Mouse (Mus musculus) testis, postnatal 10 days (tissue): ENCODE results near the gene Glis3.
A peak's percentile ranks its signal among the peaks of the same experiment; 100 is the strongest.

Source experiments
- DNase-seq: peaks from one replicate; pipeline ENCODE4 v3.0.0; 2021; ENCODE audit warnings: low spot score

Glis3 gene

DNA sequence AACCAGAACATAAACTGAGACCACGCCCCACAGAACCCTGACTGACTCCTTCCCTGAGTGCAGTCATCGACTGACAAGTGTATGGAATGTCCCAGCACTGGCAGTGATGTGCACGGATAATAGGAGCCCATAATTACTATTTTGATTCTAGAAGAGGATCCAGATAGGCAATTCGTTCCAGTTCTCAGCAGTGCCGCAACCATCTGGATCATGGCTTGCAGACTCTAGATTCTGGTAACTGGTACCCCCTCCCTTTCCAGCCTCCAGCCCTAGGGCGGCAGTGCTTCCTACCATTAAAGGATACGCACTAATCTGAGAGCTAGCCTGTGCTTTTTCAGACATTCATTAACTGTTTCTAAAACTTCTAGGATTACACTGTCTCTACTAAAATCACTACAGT is 24.7 kb downstream of the Glis3 start:
- peak; percentile 33 for DNase-seq

DNA sequence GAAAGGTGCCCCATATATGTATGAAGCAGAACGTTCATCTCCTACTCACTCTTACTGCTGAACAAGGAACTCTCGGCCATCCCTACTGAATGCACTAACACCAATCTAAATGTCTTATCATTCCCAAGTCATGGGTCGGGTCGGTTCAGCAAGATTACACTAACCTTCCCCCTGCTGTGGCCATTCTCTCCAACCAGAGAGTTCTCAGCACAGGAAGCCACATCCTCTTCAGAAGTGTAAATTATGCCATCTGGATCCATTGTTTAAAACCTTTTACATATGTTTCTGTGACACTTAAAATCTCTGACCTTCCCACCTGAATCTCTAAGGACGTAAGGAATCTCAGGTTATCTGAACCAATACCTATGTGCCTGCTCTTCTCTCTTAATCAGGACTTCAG is 29.0 kb downstream of the Glis3 start:
- DNase-seq: peak; percentile 13

DNA sequence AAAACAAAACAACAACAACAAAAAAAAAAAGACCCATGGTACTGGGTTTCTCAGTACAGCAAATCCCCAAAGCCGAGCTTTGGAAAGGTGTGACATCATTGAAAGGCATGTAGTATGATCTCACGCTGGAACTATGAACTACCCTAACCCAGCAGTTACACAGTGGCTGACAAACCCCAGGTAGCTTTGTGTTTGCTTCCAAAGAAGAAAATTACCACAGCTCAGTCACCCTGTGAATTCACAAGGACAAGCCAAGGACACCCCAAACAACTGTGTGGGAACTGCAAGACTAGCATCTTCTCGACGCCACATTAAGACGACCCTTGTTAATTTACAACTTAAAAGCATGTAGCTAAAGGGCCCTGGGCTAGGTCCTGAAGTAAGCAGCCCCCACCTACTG is 30.4 kb downstream of the Glis3 start:
- DNase-seq: peak; percentile 15

DNA sequence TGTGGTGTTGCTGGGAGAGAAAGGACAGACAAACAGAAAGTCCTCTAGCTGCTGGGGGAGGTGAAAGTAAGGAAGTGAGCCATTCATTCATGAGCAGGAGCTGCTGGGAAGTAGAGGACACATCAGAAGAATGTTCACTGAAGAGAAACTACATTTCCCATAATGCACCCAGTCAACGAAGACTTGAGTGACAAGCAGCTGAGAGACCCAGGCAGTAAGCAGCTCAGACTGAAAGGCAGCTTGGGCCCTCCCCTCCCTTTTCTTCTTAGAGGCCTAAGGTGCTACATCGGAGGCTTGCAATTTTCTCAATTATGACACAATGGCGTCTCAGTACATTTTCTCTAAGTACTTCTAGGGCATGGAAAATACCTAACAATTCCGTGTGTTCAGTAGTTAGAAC is 31.0 kb downstream of the Glis3 start:
- peak; percentile 17 for DNase-seq

DNA sequence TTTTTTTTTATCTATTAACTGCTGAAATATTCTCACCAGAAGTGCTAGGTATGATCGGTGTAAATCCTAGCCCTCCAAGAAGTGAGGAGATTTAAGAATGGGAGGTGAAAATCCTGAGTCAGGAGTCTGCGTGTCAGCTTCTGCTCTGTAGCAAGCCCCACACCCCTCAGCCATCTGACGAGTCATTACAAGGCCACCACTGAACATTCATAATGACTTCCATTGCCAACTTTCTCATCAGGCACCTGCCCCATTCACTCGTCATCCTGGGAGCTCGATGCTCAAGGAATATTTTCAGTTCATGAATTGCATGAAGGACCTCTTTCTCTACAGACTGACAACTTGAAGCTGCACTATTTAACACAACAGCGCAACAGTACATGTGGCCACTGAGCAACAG is 32.5 kb downstream of the Glis3 start:
- DNase-seq: peak; percentile 8

DNA sequence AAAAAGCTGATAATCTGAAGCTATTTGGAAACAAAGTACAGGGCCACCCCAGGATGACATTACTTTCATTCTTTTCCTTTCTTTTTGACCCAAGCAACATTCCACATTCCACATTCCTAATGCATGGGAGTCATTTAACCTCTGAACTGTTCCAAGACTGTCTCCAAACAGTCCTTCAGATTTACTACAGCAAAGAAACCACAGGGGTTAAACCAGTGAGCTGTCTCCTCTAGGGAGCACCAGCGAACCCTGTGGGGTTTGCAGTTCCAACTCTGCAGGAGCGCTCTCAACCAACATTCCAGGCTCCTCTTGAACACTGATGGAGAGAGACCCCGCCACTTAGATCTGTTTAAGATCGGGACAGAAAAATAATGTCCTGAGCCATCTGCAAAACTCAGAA is 33.6 kb downstream of the Glis3 start:
- peak; percentile 22 for DNase-seq

DNA sequence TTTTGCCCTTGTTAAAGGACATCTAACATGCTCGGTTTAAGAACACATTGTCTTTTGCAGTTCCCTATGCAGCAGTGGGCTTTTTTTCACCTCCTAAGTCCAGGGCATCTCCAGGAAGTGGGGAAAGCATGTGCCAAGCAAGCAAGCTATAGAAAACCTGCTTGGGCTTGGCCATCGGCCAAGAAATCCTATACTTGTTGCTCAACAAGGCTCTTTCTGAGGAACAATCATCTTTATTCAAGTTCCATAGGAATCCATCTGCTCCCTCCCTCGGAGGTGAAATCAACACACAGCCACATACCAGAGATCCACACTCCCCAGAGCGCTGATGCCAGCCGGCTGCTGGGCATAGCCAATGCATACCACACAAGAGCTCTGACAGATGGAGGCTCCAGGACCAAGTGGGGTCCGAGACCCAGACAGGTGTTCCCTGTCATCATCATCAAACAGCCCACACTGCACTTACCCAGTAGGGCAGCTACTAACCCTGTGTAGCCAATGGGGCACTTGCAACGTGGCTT is 39.0 kb downstream of the Glis3 start:
- no peak for DNase-seq

DNA sequence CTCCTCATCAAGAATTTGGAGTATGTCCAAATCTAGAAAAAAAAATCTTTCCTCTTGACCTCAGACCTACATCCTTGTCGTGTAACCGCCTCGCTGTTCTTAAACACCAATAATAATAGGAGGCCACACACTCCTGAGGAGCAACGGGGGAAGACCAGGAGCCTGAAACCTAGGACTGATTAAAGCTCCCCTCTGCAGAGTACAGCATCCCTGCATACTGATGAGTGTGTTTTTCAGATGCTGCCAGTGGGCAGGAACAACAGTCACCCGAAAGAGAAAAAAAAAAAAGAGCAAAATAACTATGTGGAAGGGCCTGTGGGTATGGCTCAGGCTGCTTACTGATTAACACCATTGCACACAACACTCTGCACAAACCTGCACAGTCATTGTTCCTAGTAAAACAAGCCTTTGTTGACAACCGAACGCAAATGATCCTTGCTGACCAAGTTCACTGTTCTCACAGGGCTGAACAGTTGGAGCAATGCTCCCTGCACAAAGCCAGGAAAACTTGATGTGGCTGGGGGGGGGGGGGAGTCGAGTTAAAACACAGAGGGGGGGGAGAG is 43.8 kb downstream of the Glis3 start:
- DNase-seq: peak; percentile 26

DNA sequence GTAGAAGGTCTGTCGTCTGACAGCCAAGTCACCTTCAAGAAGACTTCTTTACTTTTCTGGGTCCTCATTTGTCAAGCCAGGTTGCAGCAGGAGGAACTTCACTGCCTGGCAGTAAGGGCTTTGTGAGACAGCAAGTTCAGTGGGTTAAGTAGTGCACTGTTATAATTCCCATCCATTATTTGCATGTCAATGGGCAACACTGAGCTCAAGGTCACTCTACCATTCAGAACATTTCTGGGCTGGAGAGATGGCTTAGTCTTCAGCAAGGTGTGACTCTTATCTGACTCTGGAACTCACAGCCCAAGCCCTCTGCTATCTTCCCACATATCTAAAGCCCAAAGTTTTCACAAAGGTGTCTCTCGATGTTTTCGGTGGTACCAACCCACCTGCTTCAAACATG is 44.9 kb downstream of the Glis3 start:
- DNase-seq: peak; percentile 2

DNA sequence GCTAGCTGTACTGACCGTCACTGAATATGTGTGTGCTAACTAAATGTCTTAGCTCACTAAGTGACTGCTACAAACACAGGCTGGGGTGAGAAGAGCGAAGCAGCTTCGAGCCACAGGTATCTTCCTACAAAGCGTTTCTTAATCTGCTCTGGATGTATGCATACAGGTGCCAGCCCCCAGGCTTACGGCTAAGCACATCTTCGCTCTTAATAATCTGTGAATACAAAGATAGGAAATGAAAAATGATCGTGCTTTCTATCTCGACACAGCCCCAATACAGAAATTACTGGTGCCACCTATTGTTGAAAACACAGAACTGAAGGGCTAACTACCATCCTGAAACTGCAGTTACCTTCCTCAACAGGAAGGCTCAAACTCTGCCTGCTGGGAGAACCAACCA is 51.5 kb downstream of the Glis3 start:
- peak; percentile 29 for DNase-seq

DNA sequence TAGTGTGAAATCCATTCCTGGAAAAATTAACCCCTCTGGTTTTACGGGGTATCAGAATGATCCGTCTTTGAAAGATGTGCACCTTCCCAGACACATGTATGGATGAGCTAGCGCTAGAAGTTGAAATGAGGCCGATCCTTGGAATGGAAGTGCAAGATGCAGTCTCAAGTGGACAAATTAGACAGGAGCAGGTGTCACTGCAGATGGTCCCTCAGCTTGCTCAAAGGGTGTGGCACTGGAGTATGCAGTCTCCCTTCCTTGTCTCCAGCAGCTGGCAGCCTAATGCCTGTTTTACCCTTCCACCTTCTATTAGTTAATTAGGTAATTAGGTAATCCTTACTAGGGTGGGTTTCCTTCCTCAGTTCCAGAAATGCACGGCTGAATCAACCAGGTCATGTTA is 53.7 kb downstream of the Glis3 start:
- DNase-seq: no peak

DNA sequence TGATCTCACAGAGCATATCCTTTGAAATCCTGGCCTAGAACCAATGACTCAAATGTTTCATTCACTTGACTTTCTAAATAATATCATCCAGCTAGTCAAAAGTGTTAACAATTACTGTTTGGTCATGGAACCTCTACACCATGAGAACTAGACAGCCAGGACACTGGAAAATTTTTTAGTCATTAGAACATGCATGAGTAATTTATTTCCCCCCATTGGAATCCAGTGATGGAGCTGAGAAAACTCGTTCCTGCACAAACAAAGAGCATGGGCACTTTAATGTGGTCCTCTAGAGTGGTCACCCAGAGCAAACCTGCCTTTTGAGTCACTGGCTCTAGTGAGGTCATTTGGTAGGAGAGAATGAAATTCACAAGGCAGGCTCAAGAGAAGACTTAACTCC is 55.3 kb downstream of the Glis3 start:
- DNase-seq: no peak

DNA sequence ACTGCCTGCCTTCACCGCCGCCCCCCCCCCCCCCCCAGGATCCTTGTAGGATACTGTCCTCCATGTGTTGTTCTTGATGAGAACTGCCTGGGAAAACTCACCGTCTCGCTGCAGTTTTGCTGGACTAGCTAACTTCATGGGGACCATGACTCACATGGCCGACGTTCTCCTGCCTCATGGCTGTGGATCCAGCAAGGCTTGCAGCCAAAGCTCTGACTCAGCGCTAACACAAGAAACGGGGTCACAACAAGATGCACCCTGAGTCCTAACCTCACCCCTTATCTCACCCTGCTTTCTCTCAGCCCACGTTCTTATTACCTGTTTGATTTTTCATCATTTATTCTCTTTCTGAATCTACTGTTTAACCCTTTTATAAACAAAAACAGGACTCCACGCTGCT is 56.2 kb downstream of the Glis3 start:
- DNase-seq: no peak

DNA sequence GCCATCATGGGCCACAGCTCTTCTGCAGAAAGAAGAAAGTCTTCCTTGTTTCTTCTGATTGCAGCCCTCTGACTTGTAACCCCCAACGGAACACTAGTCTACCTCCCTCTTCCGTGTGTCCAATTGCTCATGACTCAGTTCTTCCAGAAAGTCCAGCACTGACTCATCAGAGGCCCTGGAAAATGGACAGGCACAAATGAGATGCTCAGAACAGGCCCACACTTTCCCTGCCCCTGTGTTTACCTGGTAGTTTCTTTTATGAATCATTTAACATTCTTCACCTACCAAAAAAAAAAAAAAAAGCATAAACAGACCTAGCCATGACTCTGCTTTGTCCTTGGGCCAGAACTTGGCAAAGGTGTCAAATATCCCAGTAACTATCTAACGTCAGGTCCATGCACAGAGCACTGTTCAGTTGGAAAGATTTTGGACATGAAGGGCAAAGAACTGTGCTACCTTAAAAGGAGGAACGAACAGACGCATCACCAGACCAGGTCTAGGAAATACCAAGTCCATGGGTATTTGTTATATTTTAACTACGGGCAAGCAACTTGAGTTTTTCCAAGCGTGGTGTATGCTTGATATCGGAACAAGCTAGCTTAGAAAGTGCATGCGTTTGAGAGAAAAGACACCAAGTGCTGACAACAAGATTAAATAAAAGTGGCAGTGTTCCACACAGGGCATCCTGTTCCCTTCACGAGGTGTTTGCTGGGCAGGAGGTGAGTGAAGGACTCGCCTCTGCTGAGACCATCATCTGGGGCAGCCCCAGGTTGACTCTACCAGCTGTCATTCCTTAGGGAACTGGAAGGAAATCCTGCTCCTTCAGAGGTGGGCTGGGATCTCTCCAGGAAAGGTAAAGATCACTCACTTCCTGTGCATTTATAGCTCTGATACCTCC is 58.0 kb downstream of the Glis3 start:
- no peak for DNase-seq

DNA sequence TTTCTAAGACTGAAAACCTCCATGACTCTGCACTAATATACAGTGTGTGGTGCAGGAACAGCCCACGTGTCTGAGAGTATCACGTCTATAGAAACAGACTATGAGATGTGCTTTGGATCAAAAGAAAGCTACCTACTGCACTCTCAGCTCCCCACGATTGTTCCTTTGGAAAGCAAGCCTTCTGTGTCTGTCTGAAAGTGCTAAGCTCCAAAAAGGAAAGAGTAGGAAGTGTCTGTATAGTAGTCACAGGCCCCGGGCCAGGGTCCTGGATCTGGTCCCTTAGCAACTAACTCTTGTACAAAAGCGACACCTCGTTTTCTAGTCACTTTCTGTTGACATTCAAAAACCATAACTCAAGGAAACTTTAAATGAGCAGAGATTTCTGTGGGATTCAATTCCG is 62.1 kb downstream of the Glis3 start:
- no peak for DNase-seq

DNA sequence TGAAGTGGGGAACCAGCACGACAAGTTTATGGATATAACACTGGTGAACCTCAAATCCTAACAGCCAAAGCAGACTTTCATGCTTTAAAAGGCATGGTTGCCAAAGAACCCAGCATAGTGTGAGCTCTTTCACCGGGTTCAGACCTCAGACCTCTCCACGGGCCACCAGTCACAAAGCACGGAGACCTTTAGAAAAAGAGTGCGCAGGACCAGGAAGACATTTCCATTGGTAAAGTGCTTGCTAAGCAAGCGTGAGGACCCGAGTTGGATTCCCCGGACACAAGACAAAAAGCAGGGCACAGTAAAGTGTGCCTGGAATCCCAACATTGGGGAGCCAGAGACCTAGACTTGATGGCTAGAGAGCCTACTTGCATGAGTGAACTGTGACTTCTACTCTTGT is 62.7 kb downstream of the Glis3 start:
- no peak for DNase-seq

DNA sequence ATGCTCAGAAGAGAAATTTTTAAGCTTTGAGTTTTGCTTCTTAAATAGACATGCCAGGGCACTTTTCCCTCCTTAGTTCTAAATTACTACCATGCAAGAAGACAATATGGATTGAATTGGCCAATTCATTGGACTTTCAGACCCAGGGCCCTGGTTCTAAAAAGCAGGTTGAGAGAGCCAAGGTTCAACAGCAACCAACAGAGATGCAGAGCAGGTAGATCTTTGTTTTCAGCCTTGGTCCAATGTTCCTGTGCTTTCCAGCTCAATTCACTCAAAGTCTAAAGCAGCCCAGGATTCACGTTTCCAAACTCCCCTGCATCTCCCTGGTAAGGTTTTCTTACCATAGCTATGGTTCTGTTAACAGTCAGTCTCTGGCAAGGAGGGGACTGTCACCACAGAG is 63.4 kb downstream of the Glis3 start:
- DNase-seq: no peak

DNA sequence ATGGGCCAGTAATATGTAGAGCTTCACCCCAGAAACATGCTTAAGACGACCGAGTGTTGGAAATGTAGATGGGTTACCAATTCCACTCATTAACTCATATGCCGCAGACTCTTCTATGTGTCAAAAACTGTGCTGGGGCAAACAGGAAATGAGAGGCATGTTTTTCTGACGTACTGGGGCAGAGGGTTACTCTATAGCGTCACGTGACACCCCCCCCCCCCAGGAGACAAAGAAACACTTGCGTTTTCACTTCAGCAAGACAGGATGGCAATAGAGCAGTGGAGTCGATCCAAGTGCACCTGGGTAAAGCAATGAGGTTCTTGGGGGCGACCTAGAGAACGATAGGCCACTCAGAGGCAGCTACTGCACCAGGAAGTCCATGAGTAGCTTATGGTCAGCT is 67.6 kb downstream of the Glis3 start:
- no peak for DNase-seq

DNA sequence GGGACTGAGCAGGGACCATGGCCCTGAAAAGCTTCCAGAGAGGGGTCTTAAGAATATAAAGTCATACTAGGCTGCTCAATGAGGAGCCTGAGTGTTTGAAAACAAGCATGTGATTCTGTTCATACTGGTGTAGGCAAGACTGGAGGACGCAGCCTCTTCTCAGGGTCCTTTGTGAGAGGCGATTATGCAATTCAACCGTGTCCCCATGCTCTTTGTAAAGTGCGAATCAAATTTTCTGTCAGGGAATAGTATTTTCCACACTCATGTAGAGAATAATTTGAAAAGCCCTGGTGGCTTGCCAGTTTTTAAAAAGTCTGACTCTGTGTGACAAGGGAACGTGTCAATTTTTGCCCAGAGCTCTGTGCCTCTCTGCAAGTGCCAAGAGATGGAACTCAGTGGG is 71.1 kb downstream of the Glis3 start:
- DNase-seq: no peak

DNA sequence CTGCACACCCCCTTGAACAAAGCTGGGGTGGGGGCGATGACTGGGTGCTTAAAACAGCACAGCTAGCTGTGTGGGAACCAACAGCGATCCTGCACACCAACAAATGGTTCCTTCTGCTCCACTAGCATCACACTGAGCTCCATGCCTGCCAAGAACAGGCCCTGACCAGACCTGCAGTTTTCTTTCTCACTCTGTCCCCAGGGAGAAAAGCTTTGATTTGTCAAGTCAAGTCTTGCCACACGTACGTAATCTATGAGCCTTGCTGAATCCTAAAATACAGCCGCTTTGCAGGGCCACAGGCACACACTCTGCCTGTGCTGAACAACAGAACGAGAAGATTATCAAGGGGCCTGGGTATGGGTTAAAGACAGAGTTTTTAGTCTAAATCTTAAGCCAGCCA is 71.6 kb downstream of the Glis3 start:
- DNase-seq: no peak

DNA sequence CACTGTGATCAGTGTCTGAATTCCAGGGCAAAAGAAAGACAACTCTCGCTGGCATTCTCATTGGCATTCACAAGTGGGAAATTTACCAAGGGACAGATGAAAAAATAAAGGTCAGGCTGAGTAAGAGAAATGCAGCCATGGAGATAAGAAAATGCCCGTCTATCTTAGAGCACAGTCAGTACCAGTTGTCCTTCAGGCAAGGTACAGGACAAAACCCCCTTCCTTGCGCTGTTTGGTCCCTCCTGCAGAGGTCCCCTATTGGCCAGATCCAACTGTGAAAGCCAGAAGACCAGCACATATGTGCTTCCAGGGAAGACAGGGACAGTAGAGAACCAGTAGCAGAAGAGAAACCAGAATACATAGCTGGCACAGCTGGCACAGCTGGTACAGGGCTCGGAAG is 79.0 kb downstream of the Glis3 start:
- DNase-seq: no peak

DNA sequence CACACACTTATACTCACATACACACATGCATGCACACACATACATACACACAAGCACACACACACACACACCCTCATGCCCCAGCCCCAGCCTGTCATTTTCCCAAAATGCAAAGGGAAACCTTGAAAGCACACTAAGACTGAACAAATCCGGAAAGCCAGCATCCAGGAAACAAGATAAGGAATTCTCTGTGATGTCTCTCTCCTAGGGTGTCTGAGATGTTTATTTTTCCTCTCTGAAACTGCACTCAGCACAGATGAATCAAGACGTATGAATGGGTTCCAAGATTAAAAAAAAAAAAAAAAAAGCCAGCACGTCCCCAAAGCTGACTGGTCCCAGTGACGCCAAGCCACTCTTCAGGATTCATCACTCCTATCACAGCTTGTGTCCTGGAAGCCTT is 85.7 kb downstream of the Glis3 start:
- DNase-seq: no peak

DNA sequence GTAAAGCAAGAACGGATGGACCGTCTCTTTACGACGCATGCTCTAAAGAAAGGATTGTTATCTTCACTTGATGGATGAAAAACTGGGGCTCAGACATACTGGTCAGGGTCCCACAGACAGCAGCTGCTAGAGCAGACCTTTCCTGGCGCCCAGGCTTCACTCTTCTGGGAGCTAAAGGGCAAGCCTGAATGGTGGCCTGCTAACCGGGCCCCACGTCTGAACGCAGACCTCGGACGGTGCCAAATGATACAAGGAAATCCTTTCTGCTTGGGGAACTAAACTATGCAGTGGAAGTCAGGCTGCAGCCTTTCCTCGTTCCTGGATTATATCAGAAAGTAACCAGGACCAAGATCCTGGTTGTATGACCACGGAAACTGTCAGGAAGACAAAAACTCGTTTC is 86.9 kb downstream of the Glis3 start:
- DNase-seq: no peak
